Mouse (Mus musculus) fat pad, adult 2 months (tissue): ENCODE results near the gene Mfap1a.
"Not testable (repeated sequence)": the region's sequence is repeated elsewhere in the genome, so short reads cannot be mapped to it uniquely, and the experiment has no call there.

Experiments used
- DNase-seq: peaks from one replicate; pipeline ENCODE4 v3.0.0-alpha.2; 2011; ENCODE audit warnings: low read depth, low spot score; ENCODE audit errors: extremely low read depth

Mfap1a gene

DNA sequence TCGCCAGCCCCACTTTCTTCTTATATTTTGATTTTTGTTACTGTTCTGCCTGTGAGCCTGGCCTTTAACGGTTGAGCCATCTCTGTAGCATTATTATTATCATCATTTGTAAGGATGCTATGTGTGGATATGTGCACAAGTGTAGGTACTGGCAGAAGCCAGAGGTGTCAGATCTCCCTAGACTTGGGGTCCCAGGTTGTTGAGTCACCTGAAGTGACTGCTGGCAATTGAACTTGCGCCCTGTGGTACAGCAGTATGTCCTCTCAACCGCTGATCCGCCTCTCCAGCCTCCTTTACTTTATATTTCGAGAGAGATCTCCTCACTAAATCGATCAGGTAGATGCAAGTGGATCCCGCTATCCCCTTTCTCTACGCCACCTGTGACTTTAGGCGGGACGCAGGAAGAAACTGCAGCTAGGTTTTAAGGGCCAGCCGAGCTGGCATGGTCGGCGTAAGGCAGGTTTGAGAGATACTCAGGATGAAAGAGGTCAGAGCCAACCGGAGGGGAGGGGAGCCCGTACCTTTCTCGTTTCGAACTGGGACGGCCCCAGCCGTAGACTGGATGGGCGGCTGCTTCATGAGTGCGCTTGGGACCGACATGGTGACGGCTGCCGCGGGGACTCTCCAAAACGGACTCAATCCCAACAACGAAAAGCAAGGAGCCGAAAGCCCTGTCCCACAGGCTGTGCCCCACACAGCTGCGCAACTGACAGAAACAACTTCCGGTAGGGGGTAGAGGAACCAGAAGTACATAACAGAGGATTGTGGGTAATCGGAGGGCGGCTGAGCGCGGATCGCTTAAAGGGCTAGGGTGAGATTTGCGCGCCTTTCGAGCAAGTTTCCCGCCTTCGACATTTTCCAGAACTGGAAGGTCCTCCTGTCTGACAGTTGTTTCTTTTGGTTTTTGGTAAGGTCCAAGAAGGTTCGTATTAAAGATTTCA is at the start of gene Mfap1a, which contains the start of gene Wdr76:
Gene Mfap1a (minus strand): TSS at position 724 of the 941 bp plus-strand sequence.
Gene Wdr76 (plus strand): TSS at position 782 of the 941 bp plus-strand sequence.
- DNase-seq = peak; percentile 47

DNA sequence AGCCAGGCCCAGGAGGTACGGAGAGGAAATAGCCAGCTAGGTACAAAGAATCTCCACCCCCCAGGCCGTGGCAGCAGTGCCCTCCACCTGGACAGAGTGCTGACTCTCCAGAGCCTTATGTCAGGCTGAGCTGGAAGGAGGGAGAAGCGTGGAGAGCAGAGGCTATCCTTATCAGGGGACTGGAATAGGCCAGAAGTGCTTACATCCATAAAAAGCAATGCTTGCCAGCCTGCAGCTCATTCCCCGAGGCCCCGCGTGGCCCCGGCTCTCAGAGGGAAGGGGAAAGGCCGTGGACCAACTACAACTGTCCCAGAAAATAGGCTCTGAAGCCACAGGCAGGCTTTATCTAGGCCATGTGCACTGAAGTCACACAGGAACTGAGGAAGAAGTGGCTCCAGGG is 44.8 kb upstream of the Mfap1a start:
- no peak for DNase-seq

DNA sequence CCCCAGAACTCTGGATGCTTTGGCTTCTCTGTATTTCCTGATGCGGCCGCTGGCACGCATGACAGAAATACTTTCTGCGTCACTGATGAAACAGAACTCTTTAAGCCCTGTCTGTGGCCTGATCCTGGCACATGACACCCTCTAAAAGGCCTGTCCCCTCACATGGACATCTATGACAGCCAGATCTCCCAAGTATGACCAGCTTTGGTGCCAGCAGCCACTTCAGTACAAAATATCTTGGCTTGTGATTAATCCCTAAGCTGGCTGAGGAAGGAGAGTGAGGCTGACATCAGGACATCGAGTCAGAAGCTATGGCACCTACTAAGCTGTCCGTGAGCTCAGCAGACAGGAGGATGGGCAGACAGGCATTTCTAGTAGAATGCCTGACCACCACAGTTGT is 43.2 kb upstream of the Mfap1a start:
- DNase-seq = no peak

DNA sequence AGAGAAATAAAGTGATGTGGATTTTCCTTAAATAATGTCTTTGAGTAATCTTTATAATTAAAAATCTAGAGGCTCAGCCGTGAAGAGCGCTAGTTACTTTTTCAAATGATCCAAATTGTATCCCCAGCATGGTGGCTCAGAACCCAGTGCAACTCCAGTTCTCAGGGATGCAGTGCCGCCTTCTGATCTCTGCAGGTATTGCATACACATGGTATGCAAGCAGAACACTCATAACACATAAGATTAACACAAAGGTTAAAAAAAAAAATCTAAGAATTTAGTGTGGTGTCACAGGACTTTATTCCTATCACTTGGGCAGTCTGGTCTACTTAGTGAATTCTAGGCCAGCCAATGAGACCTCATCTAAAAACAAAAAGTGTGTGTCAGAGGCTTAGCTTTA is 38.4 kb upstream of the Mfap1a start:
- DNase-seq = no peak

DNA sequence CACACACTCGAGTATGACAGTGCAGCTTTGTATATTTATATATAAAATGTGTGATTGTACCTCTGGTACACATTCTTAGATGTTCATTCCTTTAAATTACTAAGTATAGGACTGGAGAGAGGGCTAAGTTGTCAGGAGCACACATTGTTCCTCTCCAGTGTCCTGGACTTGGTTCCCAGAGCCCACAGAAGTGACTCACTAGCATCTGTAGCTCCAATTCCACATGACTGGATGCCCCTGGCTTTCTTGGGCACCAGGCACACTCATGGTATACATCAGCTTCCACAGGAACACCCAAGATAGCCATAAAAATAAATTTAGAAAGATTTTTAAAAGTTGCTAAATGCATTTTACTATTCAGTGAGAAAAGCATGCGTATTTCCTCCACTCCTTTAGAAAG is 18.6 kb upstream of the Mfap1a start:
- no peak for DNase-seq

DNA sequence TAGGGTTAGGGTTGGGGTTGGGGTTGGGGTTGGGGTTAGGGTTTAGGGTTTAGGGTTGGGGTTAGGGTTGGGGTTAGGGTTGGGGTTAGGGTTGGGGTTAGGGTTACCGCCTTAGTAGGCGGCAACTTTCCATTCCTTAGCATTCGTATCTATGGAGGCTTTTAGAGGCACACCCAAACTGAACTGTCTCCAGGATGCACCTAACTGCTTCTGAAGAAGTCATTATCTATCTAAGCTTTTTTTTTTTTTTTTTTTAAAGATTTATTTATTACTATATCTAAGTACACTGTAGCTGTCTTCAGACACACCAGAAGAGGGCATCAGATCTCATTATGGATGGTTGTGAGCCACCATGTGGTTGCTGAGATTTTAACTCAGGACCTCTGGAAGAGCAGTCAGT is 16.4 kb upstream of the Mfap1a start:
- DNase-seq = not testable (repeated sequence)

DNA sequence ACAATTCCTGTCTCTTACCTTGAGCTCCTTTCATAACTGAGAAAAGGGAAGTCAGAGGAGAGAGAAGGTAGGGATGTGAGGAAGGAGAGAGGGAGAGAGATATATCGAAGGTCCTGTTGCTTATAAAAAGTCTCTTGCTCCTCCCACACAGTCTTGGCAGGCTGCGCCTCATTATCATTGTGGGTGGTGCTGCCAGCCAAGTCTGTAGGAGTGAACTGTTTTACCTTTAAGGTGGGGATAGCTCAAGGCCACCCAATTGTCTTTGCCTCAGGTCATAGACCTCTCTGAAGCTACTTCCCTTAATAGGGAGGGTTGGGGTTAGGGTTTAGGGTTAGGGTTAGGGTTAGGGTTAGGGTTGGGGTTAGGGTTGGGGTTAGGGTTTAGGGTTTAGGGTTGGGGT is 15.5 kb upstream of the Mfap1a start:
- DNase-seq = no peak

DNA sequence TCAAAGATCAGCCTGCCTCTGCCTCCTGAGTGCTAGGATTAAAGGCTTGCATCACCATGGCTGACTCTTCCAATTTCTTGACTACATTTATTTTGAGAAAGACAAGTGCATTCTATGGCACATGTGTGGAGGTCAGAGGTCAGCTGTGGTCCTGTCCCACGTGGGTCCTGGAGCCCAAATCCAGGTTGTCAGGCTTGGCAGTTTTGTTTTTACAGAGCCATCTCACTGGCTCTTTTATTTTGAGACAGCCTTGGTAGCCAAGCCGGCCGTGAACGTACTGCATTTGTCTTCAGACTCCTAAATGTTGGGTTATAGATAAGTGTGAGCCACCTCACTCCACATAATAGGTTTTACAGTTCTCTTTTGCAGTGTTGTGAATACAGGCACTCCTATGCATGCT is 12.2 kb upstream of the Mfap1a start:
- not testable (repeated sequence) for DNase-seq

DNA sequence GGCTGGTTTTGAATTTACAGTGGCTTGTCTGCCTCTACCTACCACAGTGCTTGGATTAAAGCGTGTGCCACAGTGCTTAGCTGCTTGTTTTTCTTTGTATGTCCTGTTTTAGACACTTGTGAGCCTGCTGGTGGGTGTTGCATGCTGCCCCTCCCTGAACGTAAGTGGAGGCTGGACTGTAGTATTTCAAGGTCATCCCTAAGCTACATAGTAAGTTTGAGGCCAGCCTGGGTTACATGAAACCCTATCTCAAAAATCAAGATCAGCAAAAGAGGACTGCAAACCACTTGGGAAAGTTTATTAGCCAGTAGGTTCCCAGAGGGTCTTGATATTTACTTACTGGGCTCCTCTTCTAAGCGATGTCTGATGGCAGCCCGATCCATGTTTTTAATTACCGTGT is 11.6 kb upstream of the Mfap1a start:
- no peak for DNase-seq

DNA sequence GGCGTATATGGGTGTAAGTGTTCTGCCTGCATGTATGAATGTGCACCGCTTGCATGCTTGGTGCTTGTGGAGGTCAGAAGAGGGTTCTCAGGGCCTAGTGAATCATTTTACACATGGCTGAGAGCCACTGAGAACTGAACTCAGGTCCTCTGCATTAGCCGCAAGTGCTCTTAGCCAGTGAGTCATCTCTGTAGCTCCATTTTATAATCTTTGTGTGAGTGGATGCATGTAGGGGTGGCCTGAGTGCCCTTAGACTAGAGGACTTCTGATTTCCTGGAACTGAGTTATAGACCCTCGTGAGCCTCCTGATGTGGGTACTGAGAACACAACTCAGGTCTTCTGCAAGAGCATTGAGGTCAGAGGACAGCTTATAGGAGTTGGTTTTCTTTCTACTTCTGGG is 7.7 kb upstream of the Mfap1a start:
- DNase-seq = no peak

DNA sequence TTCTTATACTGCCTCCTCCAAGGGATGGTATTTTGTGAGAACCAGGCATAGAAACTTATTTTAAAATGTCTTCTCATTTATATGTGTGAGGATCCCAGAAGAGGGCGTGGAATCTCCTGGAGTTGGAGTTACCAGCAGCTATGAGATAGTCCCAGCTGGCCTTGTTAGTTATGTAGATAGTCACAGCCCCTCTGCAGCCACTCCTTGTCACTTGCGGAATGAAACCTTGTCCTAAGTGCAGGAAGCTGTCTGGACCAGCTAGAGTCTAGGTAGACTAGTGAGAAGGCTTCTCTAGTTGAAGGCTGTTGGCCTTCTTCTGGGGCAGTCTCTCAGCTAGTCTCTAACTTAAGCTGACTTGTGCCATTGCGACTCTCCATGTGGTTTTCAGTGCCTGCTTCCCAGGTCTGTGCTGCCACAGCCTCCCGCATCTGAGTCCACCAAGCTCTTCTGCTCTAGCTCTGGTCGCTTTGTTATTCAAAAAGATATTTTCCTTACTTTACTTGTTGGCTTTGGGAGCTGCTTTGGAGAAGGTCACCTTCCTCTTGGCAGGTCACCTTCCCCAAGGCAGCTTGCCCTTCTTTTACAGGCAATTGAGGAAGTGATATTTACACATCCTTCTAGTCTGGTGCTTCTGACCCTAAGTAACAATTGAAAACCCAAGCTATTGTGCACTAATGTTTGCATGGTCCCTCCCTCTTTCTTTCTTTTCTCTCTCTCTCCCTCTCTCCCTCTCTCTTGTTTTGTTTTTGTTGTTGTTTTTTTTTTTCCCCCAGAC is 6.7 kb upstream of the Mfap1a start:
- not testable (repeated sequence) for DNase-seq

DNA sequence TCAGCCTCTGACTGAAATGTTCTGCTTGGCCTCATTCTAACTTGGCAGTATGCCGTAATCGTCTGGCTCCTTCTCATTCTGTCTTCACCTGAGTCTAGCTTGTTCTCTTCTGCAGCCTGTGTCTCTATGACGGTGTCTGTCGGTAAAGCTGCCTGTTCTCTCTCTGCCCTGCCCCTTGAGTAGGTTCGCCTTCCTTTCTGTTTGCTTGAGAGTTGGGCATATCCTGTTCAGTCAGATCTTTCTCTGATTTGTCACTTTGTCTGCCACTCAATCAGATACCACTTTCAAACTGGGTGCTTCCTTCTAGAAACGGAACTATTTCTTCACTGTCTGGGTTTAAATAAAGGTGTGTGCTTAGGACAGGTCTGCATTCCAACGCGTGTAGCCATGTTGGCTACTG is 4.9 kb upstream of the Mfap1a start:
- no peak for DNase-seq

DNA sequence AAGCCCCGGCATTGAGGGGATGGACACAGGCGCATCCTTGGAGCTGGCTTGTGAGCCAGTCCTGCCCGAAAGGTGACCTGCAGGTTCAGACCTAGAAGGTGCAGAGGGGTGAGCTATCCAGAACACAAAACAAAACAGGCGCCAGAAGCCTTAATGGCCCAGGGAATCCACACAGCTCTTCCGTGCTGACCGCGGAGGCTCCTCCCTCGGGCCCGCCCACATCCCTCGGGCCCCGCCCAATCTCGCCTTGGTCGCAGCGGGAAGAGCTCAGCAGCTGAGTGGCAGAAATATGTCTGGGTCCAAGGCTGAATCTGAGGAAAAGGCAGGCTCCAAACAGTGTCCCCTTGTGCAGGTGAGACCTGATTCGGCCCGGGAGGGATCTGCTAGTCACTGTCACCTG is 3.1 kb upstream of the Mfap1a start:
- no peak for DNase-seq

DNA sequence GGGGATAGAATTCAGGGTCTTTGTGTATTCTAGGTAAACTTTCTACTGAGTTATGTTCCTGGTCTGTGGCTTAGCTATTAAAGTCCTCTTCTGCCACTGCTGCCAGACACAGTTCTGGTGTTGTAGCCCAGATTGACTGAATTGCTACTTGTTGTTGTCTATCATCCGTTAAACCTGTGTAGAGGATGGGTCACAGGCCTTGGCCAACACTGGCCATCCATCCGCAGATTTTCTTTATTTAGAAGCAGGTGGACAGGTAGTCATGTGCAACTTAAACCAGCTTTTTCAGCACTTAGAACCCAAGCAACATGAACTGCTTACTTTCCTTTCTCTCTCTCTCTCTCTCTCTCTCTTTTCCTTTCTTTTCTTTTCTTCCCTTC is 1.5 kb upstream of the Mfap1a start:
- no peak for DNase-seq

DNA sequence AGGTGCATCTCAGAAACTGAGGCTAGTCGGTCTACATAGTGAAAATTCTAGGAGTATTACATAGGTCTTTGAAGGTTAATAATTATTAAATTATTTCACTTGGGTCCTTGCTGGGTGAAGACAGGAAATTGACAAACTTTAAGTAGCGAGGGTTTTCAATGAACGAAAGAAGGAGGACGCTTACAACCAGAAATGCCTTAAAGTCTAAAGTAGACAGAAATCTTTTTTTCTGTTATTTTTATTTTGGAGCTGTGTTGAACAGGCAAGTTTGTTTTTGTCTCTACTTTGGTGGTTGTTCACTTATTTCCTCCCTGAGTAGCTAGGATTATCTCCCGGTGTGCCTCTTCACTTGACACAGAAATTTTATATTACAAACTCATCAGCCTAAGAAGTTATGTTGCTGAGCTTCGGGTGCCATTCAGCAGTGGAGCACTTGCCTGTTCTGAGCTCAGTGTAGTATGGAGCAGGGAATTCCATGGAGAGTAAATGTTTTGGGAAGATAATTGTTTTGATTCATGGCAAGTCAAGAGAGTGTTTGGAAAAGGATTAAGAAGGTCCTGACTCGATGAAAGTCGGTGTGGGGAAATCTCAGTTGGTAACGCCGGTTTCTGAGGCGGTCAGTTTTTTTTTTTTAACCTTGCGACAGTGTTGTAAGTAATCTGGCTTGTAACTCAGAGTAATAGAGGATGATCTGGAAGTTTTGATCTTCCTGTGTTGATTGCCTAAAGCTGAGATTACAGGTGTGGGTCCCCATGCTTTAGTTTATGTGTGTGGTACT is 897 bp upstream of the Mfap1a start:
- DNase-seq = peak; percentile 30

DNA sequence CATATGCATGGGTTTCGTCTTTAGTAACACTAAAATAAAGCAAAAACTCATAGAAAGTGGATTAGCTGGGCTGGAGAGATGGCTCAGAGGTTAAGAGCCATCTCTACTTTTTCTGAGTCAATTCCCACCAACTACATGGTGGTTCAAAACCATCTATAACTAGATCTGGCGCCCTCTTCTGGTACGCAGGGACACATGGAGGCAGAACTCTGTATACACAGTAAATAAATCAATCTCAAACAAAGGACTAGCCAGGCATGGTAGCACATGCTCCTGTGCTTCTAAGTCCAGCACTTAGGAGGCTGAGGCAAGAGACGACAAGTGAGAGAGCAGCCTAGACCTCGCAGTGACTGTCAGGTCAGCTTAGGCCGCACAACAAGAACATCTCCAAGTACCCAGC is 4.9 kb downstream of the Mfap1a start:
- DNase-seq = not testable (repeated sequence)

DNA sequence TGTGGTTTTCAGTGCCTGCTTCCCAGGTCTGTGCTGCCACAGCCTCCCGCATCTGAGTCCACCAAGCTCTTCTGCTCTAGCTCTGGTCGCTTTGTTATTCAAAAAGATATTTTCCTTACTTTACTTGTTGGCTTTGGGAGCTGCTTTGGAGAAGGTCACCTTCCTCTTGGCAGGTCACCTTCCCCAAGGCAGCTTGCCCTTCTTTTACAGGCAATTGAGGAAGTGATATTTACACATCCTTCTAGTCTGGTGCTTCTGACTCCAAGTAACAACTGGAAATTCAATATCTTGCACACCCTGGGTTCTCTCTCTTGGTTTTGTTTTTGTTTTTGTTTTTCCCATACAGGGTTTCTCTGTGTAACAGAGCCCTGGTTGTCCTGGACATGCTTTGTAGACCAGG is 22.1 kb downstream of the Mfap1a start:
- not testable (repeated sequence) for DNase-seq

DNA sequence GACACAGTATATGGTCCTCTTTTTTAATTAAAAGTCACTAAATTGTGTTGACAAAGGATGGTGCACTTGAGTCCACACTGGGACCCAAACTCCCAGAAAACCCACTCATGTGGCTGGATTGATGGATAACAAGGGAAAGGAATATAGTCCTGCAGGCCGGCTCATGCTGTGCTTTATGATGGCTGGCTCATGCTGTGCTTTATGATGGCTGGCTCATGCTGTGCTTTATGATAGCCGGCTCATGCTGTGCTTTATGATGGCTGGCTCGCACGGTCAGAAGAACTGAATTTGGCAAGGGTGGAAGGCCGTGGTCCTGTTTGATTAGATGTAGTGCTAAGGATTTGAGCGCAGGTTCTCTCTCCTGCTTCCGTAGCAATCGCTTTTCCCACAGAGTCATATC is 22.9 kb downstream of the Mfap1a start:
- no peak for DNase-seq

DNA sequence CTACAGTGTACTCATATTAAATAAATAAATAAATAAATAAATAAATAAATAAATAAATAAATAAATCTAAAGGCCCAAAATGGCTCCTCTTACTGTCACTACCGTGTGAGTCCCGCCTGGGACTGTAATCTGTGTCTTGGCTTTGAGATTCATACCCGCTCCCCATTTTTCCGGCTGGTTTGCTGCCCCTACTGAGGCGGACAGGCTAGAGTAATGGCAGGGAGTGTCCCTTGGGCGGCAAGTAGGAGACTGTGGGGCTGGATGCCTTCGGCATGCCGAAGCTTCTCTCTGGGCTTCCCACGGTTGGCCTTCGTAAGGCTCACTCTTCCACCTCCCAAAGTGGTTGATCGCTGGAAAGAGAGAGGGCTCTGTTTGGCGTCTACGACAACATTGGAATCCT is 25.5 kb downstream of the Mfap1a start:
- not testable (repeated sequence) for DNase-seq

DNA sequence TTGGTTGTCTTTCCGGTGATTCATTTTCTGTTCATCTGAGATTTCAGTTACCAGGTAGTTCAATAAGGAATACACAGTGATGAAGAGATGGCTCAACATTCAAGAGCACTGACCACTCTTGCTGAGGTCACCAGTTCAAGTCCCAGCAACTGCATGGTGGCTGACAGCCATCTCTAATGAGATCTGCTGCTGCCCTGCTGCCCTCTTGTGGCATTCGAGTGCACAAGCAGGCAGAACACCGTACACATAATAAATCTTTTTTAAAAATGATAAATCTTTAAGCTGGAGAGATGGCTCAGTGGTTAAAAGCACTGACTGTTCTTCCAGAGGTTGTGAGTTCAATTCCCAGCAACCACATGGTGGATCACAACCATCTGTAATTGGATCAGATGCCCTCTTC is 26.0 kb downstream of the Mfap1a start:
- no peak for DNase-seq
